Mouse (Mus musculus) ZHBTc4 (cell line): ENCODE results near the gene Nelfcd.
A peak's percentile ranks its signal among the peaks of the same experiment; 100 is the strongest.

Source experiments
- DNase-seq: peaks from one replicate; pipeline ENCODE4 v3.0.0-alpha.2; 2011; ENCODE audit warnings: low read depth, low spot score

Nelfcd gene

GRCm38 (mm10) chr2:174415731-174416310, at the start of gene Nelfcd:
Nelfcd (plus strand) TSS chr2:174415804.
- peak; percentile 98 for DNase-seq

- DNase-seq: no peak
Observed at GRCm38 (mm10) chr2:174366571-174366970, 49.0 kb upstream of the Nelfcd start.

GRCm38 (mm10) chr2:174381021-174381420, 34.6 kb upstream of the Nelfcd start:
- DNase-seq: no peak

- DNase-seq: no peak
Observed at GRCm38 (mm10) chr2:174391936-174392335, 23.7 kb upstream of the Nelfcd start.

- no peak for DNase-seq
Observed at GRCm38 (mm10) chr2:174392554-174392953, 23.1 kb upstream of the Nelfcd start.

- DNase-seq: no peak
Observed at GRCm38 (mm10) chr2:174393383-174393782, 22.2 kb upstream of the Nelfcd start.

GRCm38 (mm10) chr2:174396643-174397042, 19.0 kb upstream of the Nelfcd start:
- DNase-seq: no peak

- DNase-seq: no peak
Observed at GRCm38 (mm10) chr2:174397065-174397464, 18.5 kb upstream of the Nelfcd start.

GRCm38 (mm10) chr2:174397881-174398280, 17.7 kb upstream of the Nelfcd start:
- DNase-seq: no peak

- no peak for DNase-seq
Observed at GRCm38 (mm10) chr2:174400396-174400795, 15.2 kb upstream of the Nelfcd start.

- no peak for DNase-seq
Observed at GRCm38 (mm10) chr2:174410222-174410621, 5.4 kb upstream of the Nelfcd start.

- no peak for DNase-seq
Observed at GRCm38 (mm10) chr2:174413127-174413526, 2.5 kb upstream of the Nelfcd start.

- DNase-seq: no peak
Observed at GRCm38 (mm10) chr2:174415001-174415730, 438 bp upstream of the Nelfcd start.

- DNase-seq: no peak
Observed at GRCm38 (mm10) chr2:174421107-174421506, 5.5 kb downstream of the Nelfcd start.

- DNase-seq: no peak
Observed at GRCm38 (mm10) chr2:174424301-174425085, 8.9 kb downstream of the Nelfcd start.

GRCm38 (mm10) chr2:174426856-174427255, 11.3 kb downstream of the Nelfcd start:
- DNase-seq: no peak

GRCm38 (mm10) chr2:174428076-174428835, 12.7 kb downstream of the Nelfcd start:
- DNase-seq: no peak

GRCm38 (mm10) chr2:174428996-174429591, 13.5 kb downstream of the Nelfcd start:
- DNase-seq: no peak

GRCm38 (mm10) chr2:174434943-174435342, 19.3 kb downstream of the Nelfcd start:
- no peak for DNase-seq

- no peak for DNase-seq
Observed at GRCm38 (mm10) chr2:174436076-174436701, 20.6 kb downstream of the Nelfcd start.
